Mouse (Mus musculus): ENCODE data around the gene Comt. TPM values are rescaled to one million over a fixed set of nuclear protein-coding genes. Genes with fewer than 3 reads are reported as not detected.

Comt gene
- polyA plus RNA-seq, 1 experiment: 89.2 TPM

- Histone ChIP-seq H3K27ac (ENCODE audit: insufficient read depth, low read length) (no peak overlapping the region), H3K4me1 (ENCODE audit: control insufficient read depth, insufficient read depth, low read length) (peaks cover 2% of the 10 kb centered on the region; the same call in 1 of the 2 replicates), H3K4me3 (ENCODE audit: insufficient read depth, low read length) (no peak overlapping the region)
- TF ChIP-seq CTCF (IDR thresholded peaks at IDR 0.05; ENCODE audit: borderline replicate concordance, insufficient read depth, low read length): no peak
- TF ChIP-seq POLR2A (IDR thresholded peaks at IDR 0.05; ENCODE audit: low read depth, low read length): no peak
These were observed 32.6 kb downstream of the Comt start for GRCm38 (mm10) chr16:18394056-18394455.

DNA sequence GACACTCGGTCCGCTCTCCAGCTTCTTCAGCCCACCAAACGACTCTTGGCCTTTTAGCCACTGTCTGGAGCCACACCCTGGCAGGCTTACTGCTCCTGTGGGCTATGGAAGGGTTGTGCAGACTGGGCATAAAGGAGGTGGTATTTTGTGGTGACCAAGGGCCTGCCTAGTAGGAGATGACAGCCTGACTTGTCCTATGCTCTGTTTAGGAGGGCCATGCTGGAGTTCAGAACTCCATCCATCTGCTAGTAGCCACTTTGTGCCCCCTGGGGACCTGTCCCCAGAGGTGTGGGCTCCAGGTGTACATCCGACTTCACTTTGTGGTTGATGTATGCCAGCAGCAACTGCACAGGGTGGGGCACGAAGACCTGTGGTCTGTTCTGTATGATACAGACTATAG, 33.1 kb downstream of the Comt start:
- Histone ChIP-seq H3K27ac (ENCODE audit: insufficient read depth, low read length) (no peak overlapping the region), H3K4me1 (ENCODE audit: control insufficient read depth, insufficient read depth, low read length) (peaks cover 2% of the 10 kb centered on the region; the same call in 1 of the 2 replicates), H3K4me3 (ENCODE audit: insufficient read depth, low read length) (peak overlapping the region; percentile 54)
- no peak for TF ChIP-seq CTCF (IDR thresholded peaks at IDR 0.05; ENCODE audit: borderline replicate concordance, insufficient read depth, low read length)
- TF ChIP-seq POLR2A (IDR thresholded peaks at IDR 0.05; ENCODE audit: low read depth, low read length): no peak

GRCm38 (mm10) chr16:18392469-18393426, 33.9 kb downstream of the Comt start:
- TF ChIP-seq CTCF (IDR thresholded peaks at IDR 0.05; ENCODE audit: borderline replicate concordance, insufficient read depth, low read length) (no peak), POLR2A (IDR thresholded peaks at IDR 0.05; ENCODE audit: low read depth, low read length) (peak; percentile 87)
- H3K27ac ChIP-seq (ENCODE audit: insufficient read depth, low read length): no peak overlapping the region
- H3K4me1 ChIP-seq (ENCODE audit: control insufficient read depth, insufficient read depth, low read length): peaks cover 2% of the 10 kb centered on the region; the same call in 1 of the 2 replicates
- peak overlapping the region; percentile 54 for H3K4me3 ChIP-seq (ENCODE audit: insufficient read depth, low read length)

- no peak overlapping the region for H3K4me3 ChIP-seq (ENCODE audit: insufficient read depth, low read length)
- peaks cover 2% of the 10 kb centered on the region; the same call in 1 of the 2 replicates for H3K4me1 ChIP-seq (ENCODE audit: control insufficient read depth, insufficient read depth, low read length)
- TF ChIP-seq CTCF (IDR thresholded peaks at IDR 0.05; ENCODE audit: borderline replicate concordance, insufficient read depth, low read length) (no peak), POLR2A (IDR thresholded peaks at IDR 0.05; ENCODE audit: low read depth, low read length) (no peak)
- no peak overlapping the region for H3K27ac ChIP-seq (ENCODE audit: insufficient read depth, low read length)
These were observed 34.9 kb downstream of the Comt start for GRCm38 (mm10) chr16:18391728-18392127.

GRCm38 (mm10) chr16:18391127-18391526, 35.5 kb downstream of the Comt start:
- no peak overlapping the region for H3K4me3 ChIP-seq (ENCODE audit: insufficient read depth, low read length)
- H3K27ac ChIP-seq (ENCODE audit: insufficient read depth, low read length): no peak overlapping the region
- H3K4me1 ChIP-seq (ENCODE audit: control insufficient read depth, insufficient read depth, low read length): peaks cover 2% of the 10 kb centered on the region; the same call in 1 of the 2 replicates
- TF ChIP-seq CTCF (IDR thresholded peaks at IDR 0.05; ENCODE audit: borderline replicate concordance, insufficient read depth, low read length) (no peak), POLR2A (IDR thresholded peaks at IDR 0.05; ENCODE audit: low read depth, low read length) (no peak)

DNA sequence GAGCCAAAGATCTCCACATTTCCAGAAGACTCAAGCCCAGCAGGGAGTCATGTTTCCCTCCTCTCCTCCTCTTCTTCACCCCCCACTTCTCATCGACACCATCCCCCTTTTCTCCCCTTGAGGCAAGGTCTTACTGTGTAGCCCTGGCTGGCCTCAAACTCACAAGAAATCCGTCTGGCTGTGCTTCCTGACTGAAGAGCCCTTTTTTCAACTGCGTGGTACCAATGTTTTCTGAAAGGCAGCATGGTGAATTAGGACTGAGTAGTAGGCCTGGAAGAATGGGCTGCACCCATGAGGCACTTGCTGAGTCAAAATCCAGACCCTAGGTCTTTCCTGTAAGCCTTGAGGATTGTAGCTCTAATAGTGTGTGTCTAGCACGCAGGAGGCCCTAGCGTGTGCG, 36.3 kb downstream of the Comt start:
- Histone ChIP-seq H3K27ac (ENCODE audit: insufficient read depth, low read length) (no peak overlapping the region), H3K4me3 (ENCODE audit: insufficient read depth, low read length) (no peak overlapping the region), H3K4me1 (ENCODE audit: control insufficient read depth, insufficient read depth, low read length) (no peaks in the 10 kb centered on the region)
- TF ChIP-seq POLR2A (IDR thresholded peaks at IDR 0.05; ENCODE audit: low read depth, low read length) (no peak), CTCF (IDR thresholded peaks at IDR 0.05; ENCODE audit: borderline replicate concordance, insufficient read depth, low read length) (no peak)

- H3K27ac ChIP-seq (ENCODE audit: insufficient read depth, low read length): no peak overlapping the region
- no peak for TF ChIP-seq POLR2A (IDR thresholded peaks at IDR 0.05; ENCODE audit: low read depth, low read length)
- TF ChIP-seq CTCF (IDR thresholded peaks at IDR 0.05; ENCODE audit: borderline replicate concordance, insufficient read depth, low read length): no peak
- H3K4me3 ChIP-seq (ENCODE audit: insufficient read depth, low read length): no peak overlapping the region
- no peaks in the 10 kb centered on the region for H3K4me1 ChIP-seq (ENCODE audit: control insufficient read depth, insufficient read depth, low read length)
These were observed 37.8 kb downstream of the Comt start for GRCm38 (mm10) chr16:18388583-18389435.

DNA sequence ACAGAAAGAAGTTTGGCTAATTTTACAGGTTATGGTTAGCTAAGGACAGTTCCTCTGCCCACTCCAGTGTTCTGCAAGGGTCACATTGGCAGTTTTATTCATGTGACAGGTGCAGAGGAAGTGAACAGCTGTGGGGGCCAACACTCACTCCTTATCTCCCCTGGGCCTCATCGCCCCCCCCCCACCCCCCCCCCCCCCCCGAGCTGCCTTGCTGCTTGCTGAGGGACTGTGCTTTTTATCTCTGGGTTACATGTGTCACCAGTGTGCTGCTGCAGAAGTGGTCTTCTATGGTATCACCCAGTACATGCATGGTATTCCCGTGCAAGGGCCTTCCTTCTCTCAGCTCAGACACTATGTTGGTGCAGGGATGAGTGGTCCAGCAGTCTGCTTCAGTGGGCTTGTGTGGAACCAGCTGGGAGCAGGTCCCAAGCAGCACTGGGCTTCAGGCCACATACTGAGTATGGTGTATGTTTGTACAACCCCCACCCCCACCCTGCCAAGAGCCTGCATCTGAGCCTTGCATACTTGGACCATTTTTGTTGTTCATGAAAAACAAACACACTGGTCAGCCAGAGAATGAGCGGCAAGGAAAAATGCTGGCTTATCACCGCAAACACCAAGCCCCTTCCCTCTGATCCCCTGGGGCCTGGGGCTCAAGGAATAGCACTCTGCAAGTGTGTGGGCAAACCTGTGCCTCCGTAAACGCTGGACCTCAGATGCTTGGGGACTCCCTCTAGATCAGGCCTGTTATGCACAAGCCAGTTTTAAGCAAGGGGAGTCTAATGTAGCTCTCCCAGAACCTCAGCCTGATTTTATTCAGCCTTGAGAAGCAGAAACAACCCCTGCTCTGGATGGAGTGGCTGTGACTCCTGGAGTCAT, 38.7 kb downstream of the Comt start:
- Histone ChIP-seq H3K27ac (ENCODE audit: insufficient read depth, low read length) (no peak overlapping the region), H3K4me3 (ENCODE audit: insufficient read depth, low read length) (no peak overlapping the region)
- TF ChIP-seq POLR2A (IDR thresholded peaks at IDR 0.05; ENCODE audit: low read depth, low read length) (no peak), CTCF (IDR thresholded peaks at IDR 0.05; ENCODE audit: borderline replicate concordance, insufficient read depth, low read length) (no peak)

GRCm38 (mm10) chr16:18386972-18387371, 39.7 kb downstream of the Comt start:
- no peak for TF ChIP-seq CTCF (IDR thresholded peaks at IDR 0.05; ENCODE audit: borderline replicate concordance, insufficient read depth, low read length)
- no peak for TF ChIP-seq POLR2A (IDR thresholded peaks at IDR 0.05; ENCODE audit: low read depth, low read length)

More for the DNA sequence above, 38.7 kb downstream of the Comt start:
- peaks cover 7% of the 10 kb centered on the region; the same call in 1 of the 2 replicates for H3K4me1 ChIP-seq (ENCODE audit: control insufficient read depth, insufficient read depth, low read length)

More at GRCm38 (mm10) chr16:18386972-18387371, 39.7 kb downstream of the Comt start:
- no peak overlapping the region for H3K4me3 ChIP-seq (ENCODE audit: insufficient read depth, low read length)
- H3K4me1 ChIP-seq (ENCODE audit: control insufficient read depth, insufficient read depth, low read length): peaks cover 8% of the 10 kb centered on the region; the same call in 1 of the 2 replicates
- H3K27ac ChIP-seq (ENCODE audit: insufficient read depth, low read length): no peak overlapping the region
